ENCODE assay signal across 9 mouse cellular contexts in genomic region chr4:134533421-134533820, GRCm38 (mm10). TPM values are rescaled to one million over a fixed set of nuclear protein-coding genes. Genes with fewer than 3 reads are reported as not detected.
DNase-seq lines count a peak whose midpoint lies in the region; ATAC-seq and TF ChIP-seq lines count a peak whose summit lies in the region.
"Had no signal": no experiment of that assay in that cellular context is flagged by ENCODE, and none has a peak within 500 bp of the region (broad histone marks: within the 10 kb centered on the region; RNA-seq: fewer than 3 reads in every experiment).

No protein-coding gene starts in this region.

- 83% methylated on average over 4 of the region's 4 CpGs for WGBS in heart, embryonic 12.5 days
- WGBS in hindbrain, embryonic 12.5 days, result 88% methylated on average over 4 of the region's 4 CpGs
- WGBS in macrophage (ENCODE audit: missing documents), result 91% methylated on average over 4 of the region's 4 CpGs
- WGBS in cerebellum, adult 2 months, result 80% methylated on average over 4 of the region's 4 CpGs

- peak overlapping the region; percentile 96 for H3K9ac ChIP-seq in heart, embryonic 12.5 days
- peak overlapping the region; percentile 94 for H3K9ac ChIP-seq in MEL (ENCODE audit: control insufficient read depth, low read depth, low read length, poor library complexity, severe bottlenecking)
- no peak overlapping the region for H3K9ac ChIP-seq in hindbrain, embryonic 12.5 days

- 0 out of 2 replicates have a peak overlapping the region, but pooled peaks have one; percentile 97 for H3K27ac ChIP-seq in heart, embryonic 12.5 days (ENCODE audit: poor library complexity, severe bottlenecking)
- H3K27ac ChIP-seq in MEL (ENCODE audit: control insufficient read depth, low read depth, low read length), result no peak overlapping the region
- no peak overlapping the region for H3K27ac ChIP-seq in hindbrain, embryonic 12.5 days
- peak overlapping the region; percentile 45; the same call in 1 of the 2 replicates for H3K27ac ChIP-seq in macrophage
- no peak overlapping the region for H3K27ac ChIP-seq in cerebellum, adult 2 months (ENCODE audit: insufficient read depth, low read length)

- no peak for TF ChIP-seq RAD21 in MEL (IDR thresholded peaks at IDR 0.05; ENCODE audit: low read depth, low read length)

- no peaks in the 10 kb centered on the region for H3K9me3 ChIP-seq in heart, embryonic 12.5 days (replicated peaks)
- no peaks in the 10 kb centered on the region for H3K9me3 ChIP-seq in MEL (replicated peaks; ENCODE audit: insufficient read depth, low read length)
- no peaks in the 10 kb centered on the region for H3K9me3 ChIP-seq in hindbrain, embryonic 12.5 days (replicated peaks)

- H3K79me2 ChIP-seq in MEL (ENCODE audit: control insufficient read depth, insufficient read depth, low read length, poor library complexity) (peaks cover 12% of the 10 kb centered on the region), macrophage (ENCODE audit: inconsistent target) (peaks cover 18% of the 10 kb centered on the region; the same call in 1 of the 2 replicates)

- H3K4me2 ChIP-seq in heart, embryonic 12.5 days, result peak overlapping the region; percentile 95
- H3K4me2 ChIP-seq in hindbrain, embryonic 12.5 days (replicated peaks), result peak overlapping the region; percentile 83

- TF ChIP-seq EP300 in MEL (IDR thresholded peaks at IDR 0.05; ENCODE audit: low read depth in 1 of 2, low read length in 2 of 2), result no peak

- no peak for ATAC-seq in heart, embryonic 12.5 days (ENCODE audit: insufficient number of reproducible peaks, low FRiP score)
- ATAC-seq in hindbrain, embryonic 12.5 days (ENCODE audit: low FRiP score), result no peak

- peaks cover 33% of the 10 kb centered on the region for H3K4me1 ChIP-seq in heart, embryonic 12.5 days (replicated peaks)
- peaks cover 9 to 14% of the 10 kb centered on the region in 2 experiments for H3K4me1 ChIP-seq in MEL (ENCODE audit: control insufficient read depth in 1 of 2, insufficient read depth in 2 of 2, low read length in 2 of 2)
- H3K4me1 ChIP-seq in hindbrain, embryonic 12.5 days, result peaks cover 14% of the 10 kb centered on the region
- H3K4me1 ChIP-seq in cerebellum, adult 2 months (ENCODE audit: control insufficient read depth, insufficient read depth, low read length), result peaks cover 6% of the 10 kb centered on the region; the same call in 1 of the 2 replicates

- H3K4me3 ChIP-seq in heart, embryonic 12.5 days, result peak overlapping the region; percentile 99
- peak overlapping the region; percentile 88 to 93; a peak in 3 of 4 replicates for H3K4me3 ChIP-seq in MEL (ENCODE audit: control insufficient read depth in 1 of 2, insufficient read depth in 1 of 2, low read depth in 2 of 2, low read length in 2 of 2)
- 0 out of 2 replicates have a peak overlapping the region, but pooled peaks have one; percentile 96 for H3K4me3 ChIP-seq in hindbrain, embryonic 12.5 days
- H3K4me3 ChIP-seq in macrophage (ENCODE audit: inconsistent target), result peak overlapping the region; percentile 51; the same call in 1 of the 2 replicates
- H3K4me3 ChIP-seq in cerebellum, adult 2 months (replicated peaks; ENCODE audit: insufficient read depth, low read depth, low read length), result no peak overlapping the region

- DNase-seq in heart, adult 8-10 months (ENCODE audit: low spot score), result no peak
- DNase-seq in MEL (ENCODE audit: low read depth, low spot score), result no peak
- no peak for DNase-seq in cerebellum, adult 2 months
- DNase-seq in spleen, postnatal 10 days (ENCODE audit: low spot score in 2 of 2), result no peak
- DNase-seq in kidney, adult 18-20 months, result no peak
- DNase-seq: right cerebral cortex, postnatal 14 days had no signal

- no peak for TF ChIP-seq POLR2A in MEL (IDR thresholded peaks at IDR 0.05; ENCODE audit: control insufficient read depth in 1 of 2, insufficient read depth in 1 of 2, low read depth in 1 of 2, low read length in 2 of 2, poor library complexity in 1 of 2)
- TF ChIP-seq POLR2A in cerebellum, adult 2 months (IDR thresholded peaks at IDR 0.05; ENCODE audit: borderline replicate concordance, insufficient read depth, low read length), result no peak

- no peak for TF ChIP-seq CTCF in MEL (IDR thresholded peaks at IDR 0.05 in 2 of 3, conservative IDR thresholded peaks at IDR 0.05 in 1 of 3; ENCODE audit: control insufficient read depth in 1 of 3, insufficient read depth in 1 of 3, low read depth in 2 of 3, low read length in 3 of 3, poor library complexity in 1 of 3, severe bottlenecking in 1 of 3)
- no peak for TF ChIP-seq CTCF in cerebellum, adult 2 months (IDR thresholded peaks at IDR 0.05; ENCODE audit: borderline replicate concordance, insufficient read depth, low read depth, low read length)

- no peaks in the 10 kb centered on the region for H3K27me3 ChIP-seq in heart, embryonic 12.5 days (replicated peaks)
- H3K27me3 ChIP-seq in MEL (ENCODE audit: control insufficient read depth in 1 of 2, insufficient read depth in 2 of 2, low read length in 2 of 2), result no peaks in the 10 kb centered on the region
- H3K27me3 ChIP-seq in hindbrain, embryonic 12.5 days, result no peaks in the 10 kb centered on the region
- H3K27me3 ChIP-seq in cerebellum, adult 2 months (ENCODE audit: control insufficient read depth, insufficient read depth, low read length), result no peaks in the 10 kb centered on the region

- H3K36me3 ChIP-seq in heart, embryonic 12.5 days, result peaks cover 40% of the 10 kb centered on the region
- H3K36me3 ChIP-seq in MEL (ENCODE audit: control insufficient read depth in 1 of 2, insufficient read depth in 2 of 2, low read length in 2 of 2) (peaks cover 6 to 7% of the 10 kb centered on the region in 2 experiments), macrophage (ENCODE audit: inconsistent target) (peaks cover 31% of the 10 kb centered on the region)
- H3K36me3 ChIP-seq in hindbrain, embryonic 12.5 days, result peaks cover 32% of the 10 kb centered on the region

TF ChIP-seq in MEL, 35 proteins besides CTCF, POLR2A, EP300 and RAD21 (continues in another document):
- TF ChIP-seq ZNF384 (IDR thresholded peaks at IDR 0.05; ENCODE audit: low read depth, low read length), result no peak

RNA-seq across cellular contexts. Expression of gene Mtfr1l, which starts 1.8 kb away (rescaled TPM):
- polyA plus RNA-seq in heart, embryonic 12.5 days (2016; fragmentation: Nextera tagmentation; extraction: Ambion mirVana), result 151 and 156 TPM in 2 replicates
- total RNA-seq in heart, adult 8-10 months (2022), result 100 to 1,000 TPM; 182 to 213 (median 198) TPM
- total RNA-seq in MEL (2012; rRNA removed), result 44.3 and 52.0 TPM in 2 replicates
- polyA plus RNA-seq in MEL (2012; ENCODE audit: insufficient read depth in 1 of 2, insufficient read length in 2 of 2, low read depth in 1 of 2, low replicate concordance in 2 of 2, missing spikeins in 1 of 2) (10 to 100 TPM in 1 of 2 experiments, not detected in 1; 88.3 TPM), macrophage (2018) (45.6 to 78.8 TPM (median 65.1 TPM) in 3 replicates)
- polyA plus RNA-seq in hindbrain, embryonic 12.5 days (2016; fragmentation: Nextera tagmentation; extraction: Ambion mirVana), result 137 and 140 TPM in 2 replicates
- 10 to 100 TPM; 27.3 to 92.7 (median 58.7) TPM for total RNA-seq in macrophage (2018; cell fraction: chromatin; rRNA removed)
- 10 to 100 TPM; 46.0 to 72.3 (median 63.0) TPM for total RNA-seq in macrophage (2018; cell fraction: cytosol; rRNA removed)
- total RNA-seq in macrophage (2018; cell fraction: nucleus; rRNA removed), result 10 to 100 TPM; 29.6 to 94.1 (median 58.5) TPM
- 146 and 148 TPM in 2 replicates for polyA plus RNA-seq in cerebellum, adult 2 months (2012; rRNA removed)

RNA-seq across cellular contexts. Expression of gene Selenon, which starts 18.5 kb away (rescaled TPM):
- 31.7 and 31.9 TPM in 2 replicates for polyA plus RNA-seq in heart, embryonic 12.5 days (2016; fragmentation: Nextera tagmentation; extraction: Ambion mirVana)
- 10 to 100 TPM; 17.1 to 20.4 (median 19.4) TPM for total RNA-seq in heart, adult 8-10 months (2022)
- total RNA-seq in MEL (2012; rRNA removed), result 2.2 and 2.9 TPM in 2 replicates
- 10 to 100 TPM in 1 of 2 experiments, not detected in 1; 16.3 TPM for polyA plus RNA-seq in MEL (2012; ENCODE audit: insufficient read depth in 1 of 2, insufficient read length in 2 of 2, low read depth in 1 of 2, low replicate concordance in 2 of 2, missing spikeins in 1 of 2)
- polyA plus RNA-seq in hindbrain, embryonic 12.5 days (2016; fragmentation: Nextera tagmentation; extraction: Ambion mirVana), result 36.7 and 42.8 TPM in 2 replicates
- 10 to 100 TPM in 20 of 26 experiments, 1 to 10 TPM in 6; 5.2 to 46.0 (median 17.1) TPM for total RNA-seq in macrophage (2018; cell fraction: chromatin; rRNA removed)
- total RNA-seq in macrophage (2018; cell fraction: cytosol; rRNA removed), result 10 to 100 TPM; 20.5 to 62.6 (median 35.0) TPM
- total RNA-seq in macrophage (2018; cell fraction: nucleus; rRNA removed), result 10 to 100 TPM; 11.3 to 73.6 (median 34.3) TPM
- polyA plus RNA-seq in macrophage (2018), result 33.9 to 45.7 TPM (median 42.5 TPM) in 3 replicates
- 37.8 and 43.1 TPM in 2 replicates for polyA plus RNA-seq in cerebellum, adult 2 months (2012; rRNA removed)

RNA-seq across cellular contexts. Expression of gene Aunip, which starts 22.6 kb away (rescaled TPM):
- polyA plus RNA-seq in heart, embryonic 12.5 days (2016; fragmentation: Nextera tagmentation; extraction: Ambion mirVana), result 11.4 and 12.0 TPM in 2 replicates
- under 1 TPM in 1 of 4 experiments, not detected in 3; 0.20 TPM for total RNA-seq in heart, adult 8-10 months (2022)
- 12.8 and 14.9 TPM in 2 replicates for total RNA-seq in MEL (2012; rRNA removed)
- 10 to 100 TPM in 1 of 2 experiments, not detected in 1; 20.6 TPM for polyA plus RNA-seq in MEL (2012; ENCODE audit: insufficient read depth in 1 of 2, insufficient read length in 2 of 2, low read depth in 1 of 2, low replicate concordance in 2 of 2, missing spikeins in 1 of 2)
- 6.3 and 7.6 TPM in 2 replicates for polyA plus RNA-seq in hindbrain, embryonic 12.5 days (2016; fragmentation: Nextera tagmentation; extraction: Ambion mirVana)
- 1 to 10 TPM in 4 of 26 experiments, under 1 TPM in 8, not detected in 14; 0.58 to 2.0 (median 0.75) TPM for total RNA-seq in macrophage (2018; cell fraction: chromatin; rRNA removed)
- 1 to 10 TPM in 3 of 26 experiments, under 1 TPM in 23; 0.09 to 1.3 (median 0.68) TPM for total RNA-seq in macrophage (2018; cell fraction: cytosol; rRNA removed)
- total RNA-seq in macrophage (2018; cell fraction: nucleus; rRNA removed), result 1 to 10 TPM in 5 of 26 experiments, under 1 TPM in 11, not detected in 10; 0.39 to 7.2 (median 0.76) TPM
- polyA plus RNA-seq in macrophage (2018), result 0.18 to 6.2 TPM (median 1.8 TPM) in 3 replicates
- polyA plus RNA-seq in cerebellum, adult 2 months (2012; rRNA removed), result 0.24 and 0.65 TPM in 2 replicates

RNA-seq across cellular contexts. Expression of gene Paqr7, which starts 36.9 kb away (rescaled TPM):
- polyA plus RNA-seq in heart, embryonic 12.5 days (2016; fragmentation: Nextera tagmentation; extraction: Ambion mirVana), result 12.3 and 12.9 TPM in 2 replicates
- total RNA-seq in heart, adult 8-10 months (2022), result 10 to 100 TPM; 15.8 to 28.8 (median 20.2) TPM
- total RNA-seq in MEL (2012; rRNA removed), result 0.19 and 0.26 TPM in 2 replicates
- 1 to 10 TPM in 1 of 2 experiments, not detected in 1; 2.4 TPM for polyA plus RNA-seq in MEL (2012; ENCODE audit: insufficient read depth in 1 of 2, insufficient read length in 2 of 2, low read depth in 1 of 2, low replicate concordance in 2 of 2, missing spikeins in 1 of 2)
- polyA plus RNA-seq in hindbrain, embryonic 12.5 days (2016; fragmentation: Nextera tagmentation; extraction: Ambion mirVana), result 9.7 and 9.8 TPM in 2 replicates
- 10 to 100 TPM in 6 of 26 experiments, 1 to 10 TPM in 17, under 1 TPM in 3; 0.66 to 22.0 (median 3.5) TPM for total RNA-seq in macrophage (2018; cell fraction: chromatin; rRNA removed)
- total RNA-seq in macrophage (2018; cell fraction: cytosol; rRNA removed), result 10 to 100 TPM; 11.1 to 34.5 (median 22.6) TPM
- total RNA-seq in macrophage (2018; cell fraction: nucleus; rRNA removed), result 10 to 100 TPM in 22 of 26 experiments, 1 to 10 TPM in 4; 1.7 to 31.3 (median 13.6) TPM
- polyA plus RNA-seq in macrophage (2018), result 19.1 to 34.9 TPM (median 31.0 TPM) in 3 replicates
- 86.0 and 99.2 TPM in 2 replicates for polyA plus RNA-seq in cerebellum, adult 2 months (2012; rRNA removed)

Comparison
In these comparisons a context has a peak if more than half of its experiments do, and no peak if none do; other contexts are left out.
1. H3K27ac ChIP-seq: peak in heart, embryonic 12.5 days (single experiment) and macrophage (single experiment); none in MEL (single experiment), hindbrain, embryonic 12.5 days (single experiment) and cerebellum, adult 2 months (single experiment).